Mouse (Mus musculus) left cerebral cortex, postnatal 36 days (tissue): ENCODE measurements around the gene Pgr. TPM values are rescaled to one million over a fixed set of nuclear protein-coding genes. Genes with fewer than 3 reads are reported as not detected.

Experiments
- DNase-seq, 2 experiments: peaks; one replicate each; pipeline ENCODE4 v3.0.0; 2021 to 2022; ENCODE audit warnings: low spot score in 2 of 2, mixed read lengths in 1 of 2
- intact Hi-C: fragments of 180-260 bp; cut with DNase I; formaldehyde crosslinking; loops from one replicate; pipeline ENCODE4 v1.15.1; 2025
- total RNA-seq, 2 experiments: library from RNA; stranded (reverse); gene quantifications; 2 replicates each; pipeline ENCODE4 v1.2.3; 2021

Gene Pgr
- 10 to 100 TPM; 19.5 to 20.5 TPM for total RNA-seq

- DNase-seq, result peak; percentile 11 to 31
- intact Hi-C loops, result no loop called here
Measured at GRCm38 (mm10) chr9:8899616-8900202, at the start of gene Pgr. Gene Pgr (plus strand): TSS chr9:8899833.

GRCm38 (mm10) chr9:8857455-8857854 lies 42.2 kb upstream of the Pgr start:
- intact Hi-C loops, result no loop called here

GRCm38 (mm10) chr9:8868511-8868910 lies 31.1 kb upstream of the Pgr start:
- intact Hi-C loops, result no loop called here

More at GRCm38 (mm10) chr9:8857455-8857854, 42.2 kb upstream of the Pgr start:
- DNase-seq, result no peak

DNA sequence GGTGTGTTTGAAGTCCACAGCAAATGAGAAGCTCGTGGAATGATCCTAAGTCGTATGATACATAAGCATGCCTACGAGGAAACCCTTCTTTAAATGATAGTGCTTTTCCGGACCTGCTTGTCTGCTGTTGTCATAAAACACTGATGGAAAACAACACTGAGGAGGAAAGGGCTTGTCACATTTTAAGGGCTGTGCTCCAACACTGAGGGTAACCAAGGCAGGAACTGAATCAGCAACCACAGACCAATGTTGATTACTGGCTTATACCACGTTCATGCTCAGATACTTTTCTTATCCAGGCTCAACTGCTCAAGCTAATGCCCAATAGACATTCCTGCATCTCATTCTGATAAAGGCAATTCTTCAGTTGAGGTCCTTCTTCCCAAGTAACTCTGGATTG lies 4.4 kb upstream of the Pgr start:
- no peak for DNase-seq
- intact Hi-C loops, result no loop called here

More at GRCm38 (mm10) chr9:8868511-8868910, 31.1 kb upstream of the Pgr start:
- no peak for DNase-seq

DNA sequence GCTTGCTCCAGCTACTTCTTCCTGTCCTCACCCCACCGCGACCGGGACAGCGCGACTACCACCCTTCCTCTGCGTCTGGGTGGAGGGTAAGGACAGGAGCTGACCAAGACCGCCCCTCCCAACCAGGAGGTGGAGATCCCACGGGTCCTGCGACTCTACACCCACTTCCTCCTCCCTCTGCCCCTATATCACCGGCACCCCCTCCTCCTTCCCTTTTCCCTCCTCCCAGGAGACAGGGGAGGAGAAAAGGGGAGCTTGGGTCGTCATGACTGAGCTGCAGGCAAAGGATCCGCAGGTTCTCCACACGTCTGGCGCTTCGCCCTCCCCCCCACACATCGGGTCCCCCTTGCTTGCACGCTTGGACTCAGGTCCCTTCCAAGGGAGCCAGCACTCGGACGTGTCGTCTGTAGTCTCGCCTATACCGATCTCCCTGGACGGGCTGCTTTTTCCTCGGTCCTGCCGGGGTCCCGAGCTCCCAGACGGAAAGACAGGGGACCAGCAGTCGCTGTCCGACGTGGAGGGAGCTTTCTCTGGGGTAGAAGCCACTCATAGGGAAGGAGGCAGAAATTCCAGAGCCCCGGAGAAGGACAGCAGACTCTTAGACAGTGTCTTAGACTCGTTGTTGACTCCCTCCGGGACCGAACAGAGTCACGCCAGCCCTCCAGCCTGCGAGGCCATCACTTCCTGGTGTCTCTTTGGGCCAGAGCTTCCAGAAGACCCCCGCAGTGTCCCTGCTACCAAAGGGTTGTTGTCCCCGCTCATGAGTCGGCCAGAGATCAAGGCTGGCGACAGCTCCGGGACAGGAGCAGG lies 775 bp downstream of the Pgr start:
- intact Hi-C loops, result no loop called here
- peak; percentile 13 to 32 for DNase-seq

DNA sequence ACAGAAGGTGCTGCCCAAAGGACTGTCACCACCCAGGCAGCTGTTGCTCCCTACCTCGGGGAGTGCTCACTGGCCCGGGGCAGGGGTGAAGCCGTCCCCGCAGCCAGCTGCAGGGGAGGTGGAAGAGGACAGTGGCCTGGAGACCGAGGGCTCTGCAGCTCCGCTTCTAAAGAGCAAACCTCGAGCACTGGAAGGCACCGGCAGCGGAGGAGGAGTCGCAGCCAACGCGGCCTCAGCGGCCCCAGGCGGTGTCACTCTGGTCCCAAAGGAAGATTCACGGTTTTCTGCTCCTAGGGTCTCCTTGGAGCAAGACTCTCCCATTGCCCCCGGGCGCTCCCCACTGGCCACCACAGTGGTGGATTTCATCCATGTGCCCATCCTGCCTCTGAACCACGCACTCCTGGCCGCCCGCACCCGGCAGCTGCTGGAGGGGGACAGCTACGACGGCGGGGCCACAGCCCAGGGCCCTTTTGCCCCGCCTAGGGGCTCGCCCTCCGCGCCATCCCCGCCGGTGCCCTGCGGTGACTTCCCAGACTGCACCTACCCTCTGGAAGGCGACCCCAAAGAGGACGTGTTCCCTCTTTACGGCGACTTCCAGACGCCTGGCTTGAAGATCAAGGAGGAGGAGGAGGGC lies 1.5 kb downstream of the Pgr start:
- intact Hi-C loops, result no loop called here
- peak; percentile 46 to 60 for DNase-seq

DNA sequence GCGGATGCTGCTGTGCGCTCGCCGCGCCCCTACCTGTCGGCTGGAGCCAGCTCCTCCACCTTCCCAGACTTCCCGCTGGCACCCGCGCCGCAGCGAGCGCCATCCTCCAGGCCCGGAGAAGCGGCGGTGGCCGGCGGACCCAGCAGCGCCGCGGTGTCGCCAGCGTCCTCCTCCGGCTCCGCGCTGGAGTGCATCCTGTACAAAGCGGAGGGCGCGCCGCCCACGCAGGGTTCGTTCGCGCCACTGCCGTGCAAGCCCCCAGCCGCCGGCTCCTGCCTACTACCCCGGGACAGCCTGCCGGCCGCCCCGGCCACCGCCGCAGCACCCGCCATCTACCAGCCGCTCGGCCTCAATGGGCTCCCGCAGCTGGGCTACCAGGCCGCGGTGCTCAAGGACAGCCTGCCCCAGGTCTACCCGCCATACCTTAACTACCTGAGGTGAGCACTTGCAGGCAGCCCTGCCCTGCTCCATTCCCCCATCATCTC lies 2.1 kb downstream of the Pgr start:
- DNase-seq, result peak; percentile 74 to 80
- intact Hi-C loops, result no loop called here

GRCm38 (mm10) chr9:8902277-8902676 lies 2.6 kb downstream of the Pgr start:
- DNase-seq, result no peak
- intact Hi-C loops, result no loop called here

DNA sequence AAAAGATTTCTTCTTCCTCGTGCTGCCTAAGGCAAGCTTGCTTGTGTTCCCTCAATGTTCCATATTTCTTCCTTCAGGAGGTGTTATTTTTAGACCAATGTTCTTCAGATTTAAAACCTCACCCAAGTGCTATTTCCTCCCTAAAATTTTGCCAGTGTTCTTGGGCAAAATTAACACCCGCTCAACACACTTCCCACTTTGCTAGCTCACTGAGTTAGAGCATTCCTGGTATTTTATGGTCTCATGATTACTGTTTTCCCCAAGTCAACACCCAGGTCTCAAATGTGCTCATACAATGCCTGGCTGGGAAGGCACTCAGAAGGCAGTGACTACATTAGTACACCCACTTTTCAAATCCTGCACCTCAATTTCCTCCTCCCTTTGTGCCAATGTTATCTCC lies 27.9 kb downstream of the Pgr start:
- intact Hi-C loops, result no loop called here
- DNase-seq, result peak; percentile 26 to 28

DNA sequence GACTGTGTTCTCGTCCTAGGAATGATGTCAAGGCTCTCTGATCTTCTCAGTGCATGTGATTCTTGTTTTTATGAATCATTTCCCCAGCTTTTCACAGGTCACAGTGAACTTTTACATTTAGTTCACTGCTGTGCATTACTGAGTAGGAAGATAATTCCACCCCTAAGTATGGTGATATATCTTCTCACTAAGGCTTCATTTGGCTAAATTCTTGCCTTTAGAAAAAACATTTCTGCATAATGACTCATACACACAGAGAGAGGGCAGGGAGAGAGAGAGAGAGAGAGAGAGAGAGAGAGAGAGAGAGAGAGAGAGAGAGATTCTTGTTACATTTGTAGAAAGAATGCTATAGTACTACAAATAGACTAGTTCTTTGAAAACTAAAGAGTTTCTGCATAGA lies 38.1 kb downstream of the Pgr start:
- DNase-seq, result no peak
- intact Hi-C loops, result no loop called here

DNA sequence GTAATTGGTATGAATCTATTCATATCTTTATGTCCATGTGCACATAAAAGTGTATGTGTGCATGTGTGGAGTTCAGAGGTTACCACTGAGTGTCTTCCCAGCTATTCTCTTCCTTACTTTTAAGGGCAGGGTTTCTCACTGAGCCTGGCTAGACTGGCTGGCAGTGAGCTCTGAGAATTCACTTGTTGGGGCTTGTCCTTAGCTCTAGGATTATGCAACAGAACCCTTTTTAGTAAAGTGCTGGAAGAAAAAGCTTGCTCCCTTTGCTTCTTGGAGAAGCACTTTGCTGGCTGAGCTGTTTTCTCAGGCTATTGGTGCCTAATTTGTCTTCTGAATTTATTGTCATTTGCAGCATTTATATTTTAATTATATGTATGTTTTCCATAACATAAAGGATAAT lies 53.7 kb downstream of the Pgr start:
- intact Hi-C loops, result no loop called here
- no peak for DNase-seq

DNA sequence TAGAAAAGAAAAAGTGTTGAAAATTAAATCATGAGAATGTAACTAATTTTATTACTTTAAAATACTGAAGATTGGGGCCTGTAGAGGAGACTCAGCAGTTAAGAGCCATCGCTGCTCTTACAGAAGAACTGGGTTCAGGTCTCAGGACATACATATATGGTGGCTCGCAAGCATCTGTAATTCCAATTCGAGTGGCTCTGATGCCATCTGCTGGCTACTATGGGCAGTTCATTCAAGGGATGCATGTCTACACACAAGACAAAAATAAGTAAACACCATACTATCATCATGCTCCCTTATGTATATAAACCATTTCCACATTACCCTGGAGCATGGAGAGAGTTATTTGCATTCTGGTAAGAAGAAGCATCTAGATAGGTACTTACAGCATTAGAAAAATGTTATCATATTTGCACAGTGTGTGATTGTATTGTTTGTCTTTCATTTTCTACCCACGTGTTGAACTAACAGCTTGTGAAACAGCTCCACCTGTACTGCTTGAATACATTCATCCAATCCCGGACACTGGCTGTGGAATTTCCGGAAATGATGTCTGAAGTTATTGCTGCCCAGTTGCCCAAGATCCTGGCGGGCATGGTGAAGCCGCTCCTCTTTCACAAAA lies 65.0 kb downstream of the Pgr start:
- DNase-seq, result peak in 1 of 2 experiments; percentile 21
- intact Hi-C loops, result loop anchor here (1.0 kb wide), 1 partner anchor 264 kb away; no protein-coding TSS in a partner anchor

GRCm38 (mm10) chr9:8970240-8970639 lies 70.6 kb downstream of the Pgr start:
- intact Hi-C loops, result no loop called here
- no peak for DNase-seq

GRCm38 (mm10) chr9:8971491-8971890 lies 71.9 kb downstream of the Pgr start, which contains the start of gene Gm16485:
Gene Gm16485 (plus strand): TSS chr9:8971791.
- intact Hi-C loops, result no loop called here
- no peak for DNase-seq

GRCm38 (mm10) chr9:8977775-8978174 lies 78.1 kb downstream of the Pgr start:
- DNase-seq, result peak; percentile 11 to 24
- intact Hi-C loops, result no loop called here

GRCm38 (mm10) chr9:8982315-8982714 lies 82.7 kb downstream of the Pgr start:
- DNase-seq, result no peak
- intact Hi-C loops, result no loop called here

DNA sequence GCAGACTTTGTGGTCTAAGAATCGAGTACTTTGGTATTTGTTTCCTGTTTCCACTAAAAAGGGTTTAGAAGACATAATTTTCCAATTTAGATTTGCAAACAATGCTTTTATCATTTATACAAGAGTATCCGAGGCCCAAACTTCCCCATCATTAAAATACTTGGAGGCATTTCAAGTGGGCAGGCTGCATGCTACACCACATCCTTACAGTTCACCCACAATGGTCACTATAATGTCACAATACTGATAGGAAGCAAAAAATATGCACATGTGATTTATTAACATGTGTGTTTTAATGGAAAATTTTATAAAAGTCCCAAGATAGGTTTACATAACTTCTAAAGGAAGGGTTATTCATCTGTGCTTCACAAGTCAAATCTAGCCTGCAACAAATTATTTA lies 96.9 kb downstream of the Pgr start:
- no peak for DNase-seq
- intact Hi-C loops, result no loop called here

- DNase-seq, result no peak
- intact Hi-C loops, result no loop called here
Measured at GRCm38 (mm10) chr9:9001170-9001569, 101.5 kb downstream of the Pgr start.

GRCm38 (mm10) chr9:9015108-9015507 lies 115.5 kb downstream of the Pgr start:
- no peak for DNase-seq
- intact Hi-C loops, result no loop called here
